In the genomic region with DNA sequence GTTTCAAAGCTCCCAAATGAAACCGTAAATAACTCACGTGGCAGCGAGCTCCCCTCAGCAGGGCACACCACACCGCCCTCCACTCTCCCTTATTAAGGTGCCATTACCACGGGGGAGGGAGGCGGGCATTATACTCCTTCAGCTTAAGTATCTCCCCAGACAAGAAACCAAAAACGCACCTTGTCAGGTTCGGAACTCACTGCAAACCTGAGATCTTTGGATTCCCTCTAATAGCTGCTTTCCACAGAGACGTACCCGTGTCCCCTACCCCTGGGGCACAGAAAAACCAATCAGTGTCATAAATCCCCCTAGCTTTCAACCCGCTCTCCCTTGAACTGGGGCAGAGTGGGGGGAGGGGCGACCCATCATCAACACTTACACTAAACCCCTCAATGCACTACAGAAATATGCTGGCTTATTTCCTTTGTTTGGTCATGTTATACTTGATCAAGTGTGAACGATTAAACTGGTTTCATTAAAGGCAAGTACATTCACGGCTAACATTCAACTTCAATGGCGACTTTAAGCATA, we compare ENCODE assay signal across 8 mouse cellular contexts. TPM values are rescaled to one million over a fixed set of nuclear protein-coding genes. Genes with fewer than 3 reads are reported as not detected.
DNase-seq lines count a peak whose midpoint lies in the region; ATAC-seq and TF ChIP-seq lines count a peak whose summit lies in the region.
"Had no signal": no experiment of that assay in that cellular context is flagged by ENCODE, and none has a peak within 500 bp of the region (broad histone marks: within the 10 kb centered on the region; RNA-seq: fewer than 3 reads in every experiment).

No protein-coding gene starts in this region.

- no peak for TF ChIP-seq CTCF in E14TG2a.4 (conservative IDR thresholded peaks at IDR 0.05; ENCODE audit: low read length)
- no peak for TF ChIP-seq CTCF in forebrain, postnatal 0 days (IDR thresholded peaks at IDR 0.05; ENCODE audit: low read depth)

- ATAC-seq in forebrain, postnatal 0 days = no peak

- no peak overlapping the region for H3K9ac ChIP-seq in forebrain, postnatal 0 days

- peaks cover 31% of the 10 kb centered on the region for H3K36me3 ChIP-seq in E14TG2a.4 (ENCODE audit: insufficient read depth, low read length)
- no peaks in the 10 kb centered on the region for H3K36me3 ChIP-seq in forebrain, postnatal 0 days (ENCODE audit: insufficient read depth)

- no peaks in the 10 kb centered on the region for H3K9me3 ChIP-seq in E14TG2a.4 (ENCODE audit: low read length)
- H3K9me3 ChIP-seq in forebrain, postnatal 0 days (ENCODE audit: low read length) = no peaks in the 10 kb centered on the region

- WGBS in forebrain, postnatal 0 days = 8% methylated on average over 15 of the region's 15 CpGs

- H3K27me3 ChIP-seq in E14TG2a.4 (ENCODE audit: insufficient read depth, low read length) = peaks cover under 1% of the 10 kb centered on the region; the same call in 1 of the 2 replicates
- H3K27me3 ChIP-seq in forebrain, postnatal 0 days (ENCODE audit: insufficient read depth, low read length) = no peaks in the 10 kb centered on the region

- peaks cover 56% of the 10 kb centered on the region for H3K4me1 ChIP-seq in E14TG2a.4 (replicated peaks; ENCODE audit: low read depth, low read length)
- peaks cover 11% of the 10 kb centered on the region for H3K4me1 ChIP-seq in forebrain, postnatal 0 days (ENCODE audit: insufficient read depth)

- DNase-seq in 3134 (ENCODE audit: extremely low read depth, insufficient read length, low spot score) = peak; percentile 18
- no peak for DNase-seq in forebrain, postnatal 0 days
- peak; percentile 80 for DNase-seq in mesoderm, embryonic 11.5 days (ENCODE audit: low read depth, low spot score)
- no peak for DNase-seq in urinary bladder, postnatal 25 days (ENCODE audit: low spot score)
- DNase-seq in natural killer cell, adult 2 months (ENCODE audit: low spot score in 2 of 2) = no peak
- DNase-seq in spleen, adult 12 weeks (ENCODE audit: low spot score) = no peak
- DNase-seq: lung, postnatal 10 days had no signal

- H3K4me2 ChIP-seq in forebrain, postnatal 0 days (ENCODE audit: low read depth) = peak overlapping the region; percentile 38

- H3K27ac ChIP-seq in forebrain, postnatal 0 days (ENCODE audit: low read depth, low read length) = no peak overlapping the region

- peak overlapping the region; percentile 96 for H3K4me3 ChIP-seq in E14TG2a.4 (replicated peaks; ENCODE audit: low read length)
- peak overlapping the region; percentile 14; the same call in 1 of the 2 replicates for H3K4me3 ChIP-seq in forebrain, postnatal 0 days (ENCODE audit: low read depth, low read length)

RNA-seq across cellular contexts. Expression of a gene that starts 2.9 kb away (rescaled TPM):
- 36.9 and 47.6 TPM in 2 replicates for total RNA-seq in forebrain, postnatal 0 days (2014; rRNA removed)
- polyA plus RNA-seq in forebrain, postnatal 0 days (2015; fragmentation: Nextera tagmentation; extraction: Ambion mirVana) = 13.4 and 17.1 TPM in 2 replicates

RNA-seq across cellular contexts. Expression of a gene that starts 3.9 kb away (rescaled TPM):
- 63.3 and 80.3 TPM in 2 replicates for total RNA-seq in forebrain, postnatal 0 days (2014; rRNA removed)
- 32.4 and 35.2 TPM in 2 replicates for polyA plus RNA-seq in forebrain, postnatal 0 days (2015; fragmentation: Nextera tagmentation; extraction: Ambion mirVana)

Comparison
In these comparisons a context has a peak if more than half of its experiments do, and no peak if none do; other contexts are left out.
1. DNase-seq: peak in 3134 (single experiment) and mesoderm, embryonic 11.5 days (single experiment); none in forebrain, postnatal 0 days (single experiment), urinary bladder, postnatal 25 days (single experiment), natural killer cell, adult 2 months (0 of 2) and spleen, adult 12 weeks (single experiment).